8 mouse cellular contexts compared by ENCODE assay signal in genomic region chr15:8896391-8896790, GRCm38 (mm10).
DNase-seq lines count a peak whose midpoint lies in the region; ATAC-seq lines count a peak whose summit lies in the region.

No protein-coding gene starts in this region.

- H3K9ac ChIP-seq in midbrain, embryonic 14.5 days (replicated peaks; ENCODE audit: low read length): no peak overlapping the region
- H3K9ac ChIP-seq in midbrain, embryonic 15.5 days: no peak overlapping the region
- no peak overlapping the region for H3K9ac ChIP-seq in embryonic facial prominence, embryonic 12.5 days

- no peak overlapping the region for H3K27ac ChIP-seq in midbrain, embryonic 14.5 days (replicated peaks; ENCODE audit: low read depth, low read length)
- no peak overlapping the region for H3K27ac ChIP-seq in midbrain, embryonic 15.5 days
- no peak overlapping the region for H3K27ac ChIP-seq in embryonic facial prominence, embryonic 12.5 days

- H3K27me3 ChIP-seq in midbrain, embryonic 14.5 days (ENCODE audit: control insufficient read depth, insufficient read depth, low read length): no peaks in the 10 kb centered on the region
- H3K27me3 ChIP-seq in midbrain, embryonic 15.5 days (replicated peaks): no peaks in the 10 kb centered on the region
- no peaks in the 10 kb centered on the region for H3K27me3 ChIP-seq in embryonic facial prominence, embryonic 12.5 days

- H3K4me1 ChIP-seq in midbrain, embryonic 14.5 days (ENCODE audit: control insufficient read depth, insufficient read depth, low read length): no peaks in the 10 kb centered on the region
- peaks cover 3% of the 10 kb centered on the region; the same call in 1 of the 2 replicates for H3K4me1 ChIP-seq in midbrain, embryonic 15.5 days
- H3K4me1 ChIP-seq in embryonic facial prominence, embryonic 12.5 days: no peaks in the 10 kb centered on the region

- no peaks in the 10 kb centered on the region for H3K9me3 ChIP-seq in midbrain, embryonic 14.5 days (ENCODE audit: control insufficient read depth, low read length)
- no peaks in the 10 kb centered on the region for H3K9me3 ChIP-seq in midbrain, embryonic 15.5 days
- no peaks in the 10 kb centered on the region for H3K9me3 ChIP-seq in embryonic facial prominence, embryonic 12.5 days

- peak; percentile 54 for DNase-seq in midbrain, embryonic 14.5 days
- DNase-seq in layer of hippocampus, adult 8-10 months (ENCODE audit: low spot score in 2 of 2): peak; percentile 51 to 57
- peak; percentile 6 to 21 for DNase-seq in right cerebral cortex, postnatal 36 days (ENCODE audit: low spot score in 2 of 2)
- no peak for DNase-seq in liver
- DNase-seq in spleen, adult 12 weeks (ENCODE audit: low spot score): no peak

- WGBS in midbrain, embryonic 14.5 days: 71% methylated on average over 12 of the region's 12 CpGs
- WGBS in midbrain, embryonic 15.5 days: 60% methylated on average over 12 of the region's 12 CpGs
- WGBS in embryonic facial prominence, embryonic 12.5 days: 71% methylated on average over 12 of the region's 12 CpGs

- H3K4me2 ChIP-seq in midbrain, embryonic 14.5 days (ENCODE audit: low read length): no peak overlapping the region
- H3K4me2 ChIP-seq in midbrain, embryonic 15.5 days: no peak overlapping the region
- no peak overlapping the region for H3K4me2 ChIP-seq in embryonic facial prominence, embryonic 12.5 days (replicated peaks)

- no peaks in the 10 kb centered on the region for H3K36me3 ChIP-seq in midbrain, embryonic 14.5 days (ENCODE audit: control insufficient read depth, insufficient read depth, low read length)
- H3K36me3 ChIP-seq in midbrain, embryonic 15.5 days (replicated peaks): no peaks in the 10 kb centered on the region
- H3K36me3 ChIP-seq in embryonic facial prominence, embryonic 12.5 days: no peaks in the 10 kb centered on the region

- ATAC-seq in midbrain, embryonic 14.5 days (ENCODE audit: low FRiP score, low TSS enrichment): no peak
- no peak for ATAC-seq in midbrain, embryonic 15.5 days (replicated peaks)
- ATAC-seq in embryonic facial prominence, embryonic 12.5 days (ENCODE audit: insufficient number of reproducible peaks, insufficient read depth, low FRiP score, low TSS enrichment): 0 out of 2 replicates have a peak, but pooled peaks have one; percentile 15
- no peak for ATAC-seq in megakaryocyte-erythroid progenitor cell, adult 5-6 weeks (replicated peaks; ENCODE audit: low FRiP score, low TSS enrichment, poor library complexity, severe bottlenecking)

- no peak overlapping the region for H3K4me3 ChIP-seq in midbrain, embryonic 14.5 days (replicated peaks; ENCODE audit: low read depth, low read length)
- no peak overlapping the region for H3K4me3 ChIP-seq in midbrain, embryonic 15.5 days
- H3K4me3 ChIP-seq in embryonic facial prominence, embryonic 12.5 days: no peak overlapping the region

Comparison
In these comparisons a context has a peak if more than half of its experiments do, and no peak if none do; other contexts are left out.
1. DNase-seq: peak in midbrain, embryonic 14.5 days (single experiment), layer of hippocampus, adult 8-10 months (2 of 2) and right cerebral cortex, postnatal 36 days (2 of 2); none in liver (single experiment) and spleen, adult 12 weeks (single experiment).